ENCODE assay signal across 13 mouse cellular contexts in the genomic region with DNA sequence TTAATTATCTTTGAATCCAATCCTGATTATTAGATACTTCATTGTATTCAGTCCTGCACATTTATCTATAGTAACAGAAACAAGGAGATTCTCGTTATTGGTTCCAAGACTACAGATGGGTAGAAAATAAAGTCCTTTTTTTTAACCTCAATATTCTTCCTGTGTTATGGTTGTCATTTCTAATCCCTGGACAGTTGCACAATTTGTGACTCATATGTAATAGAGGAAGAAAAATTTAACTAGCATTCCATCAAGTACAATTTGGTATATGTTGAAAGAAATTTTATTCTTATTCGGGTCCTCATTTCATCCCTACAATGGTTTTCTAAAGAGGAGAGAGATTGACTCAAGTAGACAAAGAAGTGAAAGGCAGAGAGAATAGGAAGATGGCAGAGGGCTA. TPM values are rescaled to one million over a fixed set of nuclear protein-coding genes. Genes with fewer than 3 reads are reported as not detected.
DNase-seq lines count a peak whose midpoint lies in the region; ATAC-seq and TF ChIP-seq lines count a peak whose summit lies in the region.
"Not testable (repeated sequence)": the region's sequence is repeated elsewhere in the genome, so short reads cannot be mapped to it uniquely, and the experiment has no call there.
"Had no signal": no experiment of that assay in that cellular context is flagged by ENCODE, and none has a peak within 500 bp of the region (broad histone marks: within the 10 kb centered on the region; RNA-seq: fewer than 3 reads in every experiment).

No protein-coding gene starts in this region.

- not testable (repeated sequence) for TF ChIP-seq CTCF in CH12.LX (conservative IDR thresholded peaks at IDR 0.05 in 1 of 2, IDR thresholded peaks at IDR 0.05 in 1 of 2; ENCODE audit: low read depth in 2 of 2, low read length in 2 of 2); intestine, postnatal 0 days (IDR thresholded peaks at IDR 0.05; ENCODE audit: low read depth)

- H3K4me3 ChIP-seq in CH12.LX (replicated peaks in 1 of 3; ENCODE audit: low read depth in 2 of 3, low read length in 2 of 3, poor library complexity in 1 of 3): peak overlapping the region in 1 of 3 experiments; percentile 33
- peak overlapping the region; percentile 64; the same call in 1 of the 2 replicates for H3K4me3 ChIP-seq in heart, embryonic 13.5 days
- not testable (repeated sequence) for H3K4me3 ChIP-seq in hindbrain, embryonic 13.5 days; midbrain, embryonic 15.5 days; stomach, embryonic 15.5 days (replicated peaks)
- H3K4me3 ChIP-seq in intestine, postnatal 0 days (ENCODE audit: low read depth, low read length): peak overlapping the region; percentile 56; the same call in 1 of the 2 replicates
- peak overlapping the region; percentile 68; the same call in 1 of the 2 replicates for H3K4me3 ChIP-seq in liver, embryonic 15.5 days (replicated peaks)

- H3K4me1 ChIP-seq in CH12.LX (ENCODE audit: control insufficient read depth in 1 of 2, insufficient read depth in 2 of 2); heart, embryonic 13.5 days; hindbrain, embryonic 13.5 days (replicated peaks); intestine, postnatal 0 days (replicated peaks; ENCODE audit: control insufficient read depth, insufficient read depth, low read length); midbrain, embryonic 15.5 days; stomach, embryonic 15.5 days: not testable (repeated sequence)
- H3K4me1 ChIP-seq in liver, embryonic 15.5 days (replicated peaks): peaks cover 13% of the 10 kb centered on the region; the same call in 1 of the 2 replicates

- not testable (repeated sequence) for TF ChIP-seq RAD21 in CH12.LX (IDR thresholded peaks at IDR 0.05; ENCODE audit: low read depth, low read length)

- in situ Hi-C loops in CH12.LX (cut with MboI; ENCODE audit: low pct_ligation_motif_present, low pct_unique_long_range_greater_than_20kb, low sequenced_read_pairs): not testable (repeated sequence)

- not testable (repeated sequence) for H3K27ac ChIP-seq in CH12.LX (ENCODE audit: insufficient read depth, low read depth); heart, embryonic 13.5 days (replicated peaks); hindbrain, embryonic 13.5 days; intestine, postnatal 0 days (ENCODE audit: low read depth, low read length); liver, embryonic 15.5 days (replicated peaks); midbrain, embryonic 15.5 days; stomach, embryonic 15.5 days

- H3K9ac ChIP-seq in CH12.LX (ENCODE audit: insufficient read depth, low read depth): peak overlapping the region; percentile 19; the same call in 1 of the 2 replicates
- not testable (repeated sequence) for H3K9ac ChIP-seq in heart, embryonic 13.5 days; hindbrain, embryonic 13.5 days; intestine, postnatal 0 days (ENCODE audit: low read depth, low read length); liver, embryonic 15.5 days; midbrain, embryonic 15.5 days; stomach, embryonic 15.5 days

- not testable (repeated sequence) for H3K27me3 ChIP-seq in CH12.LX (replicated peaks); heart, embryonic 13.5 days (replicated peaks); hindbrain, embryonic 13.5 days; intestine, postnatal 0 days (replicated peaks; ENCODE audit: control insufficient read depth, insufficient read depth, low read length); liver, embryonic 15.5 days; midbrain, embryonic 15.5 days (replicated peaks); stomach, embryonic 15.5 days (replicated peaks)

- not testable (repeated sequence) for DNase-seq in CH12.LX (ENCODE audit: extremely low read depth)

- 90% methylated on average over 2 of the region's 2 CpGs for WGBS in heart, embryonic 13.5 days
- WGBS in hindbrain, embryonic 13.5 days: 94% methylated on average over 2 of the region's 2 CpGs
- WGBS in intestine, postnatal 0 days: 85% methylated on average over 2 of the region's 2 CpGs
- WGBS in liver, embryonic 15.5 days (ENCODE audit: insufficient replicate concordance): 67% methylated on average over 2 of the region's 2 CpGs
- 91% methylated on average over 2 of the region's 2 CpGs for WGBS in midbrain, embryonic 15.5 days
- 82% methylated on average over 2 of the region's 2 CpGs for WGBS in stomach, embryonic 15.5 days

- not testable (repeated sequence) for H3K79me2 ChIP-seq in CH12.LX (replicated peaks; ENCODE audit: control insufficient read depth, extremely low read depth, insufficient read depth, poor library complexity, severe bottlenecking)

- H3K36me3 ChIP-seq in CH12.LX (replicated peaks in 1 of 2; ENCODE audit: control insufficient read depth in 1 of 2, insufficient read depth in 1 of 2, low read length in 1 of 2); heart, embryonic 13.5 days; hindbrain, embryonic 13.5 days; intestine, postnatal 0 days (ENCODE audit: control insufficient read depth, insufficient read depth); liver, embryonic 15.5 days (replicated peaks); midbrain, embryonic 15.5 days (replicated peaks); stomach, embryonic 15.5 days: not testable (repeated sequence)

- not testable (repeated sequence) for H3K9me3 ChIP-seq in CH12.LX (replicated peaks; ENCODE audit: low read length); heart, embryonic 13.5 days; hindbrain, embryonic 13.5 days; intestine, postnatal 0 days (ENCODE audit: control insufficient read depth); liver, embryonic 15.5 days (replicated peaks); midbrain, embryonic 15.5 days; stomach, embryonic 15.5 days

- TF ChIP-seq POLR2A in CH12.LX (IDR thresholded peaks at IDR 0.05; ENCODE audit: low read depth, low read length): not testable (repeated sequence)

- H3K4me2 ChIP-seq in CH12.LX (ENCODE audit: insufficient read depth, low read depth, poor library complexity, severe bottlenecking): peak overlapping the region; percentile 27; the same call in 1 of the 2 replicates
- peak overlapping the region; percentile 77 for H3K4me2 ChIP-seq in heart, embryonic 13.5 days
- peak overlapping the region; percentile 68 for H3K4me2 ChIP-seq in hindbrain, embryonic 13.5 days
- H3K4me2 ChIP-seq in intestine, postnatal 0 days (replicated peaks; ENCODE audit: low read depth): peak overlapping the region; percentile 78
- peak overlapping the region; percentile 88; the same call in 1 of the 2 replicates for H3K4me2 ChIP-seq in liver, embryonic 15.5 days
- H3K4me2 ChIP-seq in midbrain, embryonic 15.5 days: peak overlapping the region; percentile 67; the same call in 1 of the 2 replicates
- H3K4me2 ChIP-seq in stomach, embryonic 15.5 days: peak overlapping the region; percentile 73; the same call in 1 of the 2 replicates

- dilution Hi-C loops in CH12.LX (cut with MboI; ENCODE audit: extremely low pct_ligation_motif_present, extremely low pct_unique_long_range_greater_than_20kb, low sequenced_read_pairs): not testable (repeated sequence)

- TF ChIP-seq EP300 in CH12.LX (IDR thresholded peaks at IDR 0.05; ENCODE audit: low read length): not testable (repeated sequence)

- not testable (repeated sequence) for ATAC-seq in heart, embryonic 13.5 days (ENCODE audit: extremely low read depth, insufficient number of reproducible peaks, low FRiP score, low TSS enrichment); hindbrain, embryonic 13.5 days (ENCODE audit: low FRiP score); intestine, postnatal 0 days; liver, embryonic 15.5 days (ENCODE audit: insufficient read depth); midbrain, embryonic 15.5 days (replicated peaks); stomach, embryonic 15.5 days (ENCODE audit: insufficient read depth, low FRiP score, low read depth)

RNA-seq across cellular contexts. Expression of a gene that starts 1.2 kb away (rescaled TPM):
- 3.2 and 8.5 TPM in 2 replicates for total RNA-seq in CH12.LX (2012; rRNA removed)
- 12.2 and 13.4 TPM in 2 replicates for total RNA-seq in CH12.LX (2014; rRNA removed)
- 3.7 and 4.7 TPM in 2 replicates for polyA plus RNA-seq in CH12.LX (2012; ENCODE audit: insufficient read length, low read depth)
- 13.7 and 14.3 TPM in 2 replicates for polyA plus RNA-seq in heart, embryonic 13.5 days (2015; fragmentation: Nextera tagmentation; extraction: Ambion mirVana)
- 15.5 and 17.5 TPM in 2 replicates for polyA plus RNA-seq in hindbrain, embryonic 13.5 days (2015; fragmentation: Nextera tagmentation; extraction: Ambion mirVana)
- 10.3 and 11.9 TPM in 2 replicates for polyA plus RNA-seq in intestine, postnatal 0 days (2015; fragmentation: Nextera tagmentation; extraction: Ambion mirVana)
- polyA plus RNA-seq in liver, embryonic 15.5 days (2015; fragmentation: Nextera tagmentation; extraction: Ambion mirVana): 3.5 and 4.4 TPM in 2 replicates
- 14.3 and 14.5 TPM in 2 replicates for polyA plus RNA-seq in midbrain, embryonic 15.5 days (2015; fragmentation: Nextera tagmentation; extraction: Ambion mirVana)
- polyA plus RNA-seq in stomach, embryonic 15.5 days (2015; fragmentation: Nextera tagmentation; extraction: Ambion mirVana): 7.9 and 8.9 TPM in 2 replicates
- polyA plus RNA-seq: erythroblast, embryonic 14.5 days had no signal

RNA-seq across cellular contexts. Expression of a gene that starts 1.2 kb away (rescaled TPM):
- total RNA-seq in CH12.LX (2012; rRNA removed): 3.8 and 4.1 TPM in 2 replicates
- 7.7 and 8.0 TPM in 2 replicates for total RNA-seq in CH12.LX (2014; rRNA removed)
- polyA plus RNA-seq in CH12.LX (2012; ENCODE audit: insufficient read length, low read depth): 6.0 and 10.0 TPM in 2 replicates
- polyA plus RNA-seq in heart, embryonic 13.5 days (2015; fragmentation: Nextera tagmentation; extraction: Ambion mirVana): 5.3 and 5.5 TPM in 2 replicates
- polyA plus RNA-seq in hindbrain, embryonic 13.5 days (2015; fragmentation: Nextera tagmentation; extraction: Ambion mirVana): 12.5 and 13.0 TPM in 2 replicates
- 7.8 and 9.1 TPM in 2 replicates for polyA plus RNA-seq in intestine, postnatal 0 days (2015; fragmentation: Nextera tagmentation; extraction: Ambion mirVana)
- polyA plus RNA-seq in liver, embryonic 15.5 days (2015; fragmentation: Nextera tagmentation; extraction: Ambion mirVana): 3.3 and 3.7 TPM in 2 replicates
- 11.6 TPM in 2 replicates for polyA plus RNA-seq in midbrain, embryonic 15.5 days (2015; fragmentation: Nextera tagmentation; extraction: Ambion mirVana)
- polyA plus RNA-seq in stomach, embryonic 15.5 days (2015; fragmentation: Nextera tagmentation; extraction: Ambion mirVana): 5.7 and 6.3 TPM in 2 replicates

RNA-seq across cellular contexts. Expression of a gene that starts 48.1 kb away (rescaled TPM):
- total RNA-seq in CH12.LX (2012; rRNA removed) (39.2 and 41.1 TPM in 2 replicates), CH12.LX (2014; rRNA removed) (43.2 and 46.0 TPM in 2 replicates)
- 36.3 and 39.0 TPM in 2 replicates for polyA plus RNA-seq in CH12.LX (2012; ENCODE audit: insufficient read length, low read depth)
- polyA plus RNA-seq in heart, embryonic 13.5 days (2015; fragmentation: Nextera tagmentation; extraction: Ambion mirVana): 32.3 and 39.3 TPM in 2 replicates
- polyA plus RNA-seq in hindbrain, embryonic 13.5 days (2015; fragmentation: Nextera tagmentation; extraction: Ambion mirVana): 17.0 and 17.3 TPM in 2 replicates
- 9.1 and 10.9 TPM in 2 replicates for polyA plus RNA-seq in intestine, postnatal 0 days (2015; fragmentation: Nextera tagmentation; extraction: Ambion mirVana)
- 38.1 and 38.5 TPM in 2 replicates for polyA plus RNA-seq in liver, embryonic 15.5 days (2015; fragmentation: Nextera tagmentation; extraction: Ambion mirVana)
- polyA plus RNA-seq in midbrain, embryonic 15.5 days (2015; fragmentation: Nextera tagmentation; extraction: Ambion mirVana): 14.0 and 14.7 TPM in 2 replicates
- 45.9 and 47.8 TPM in 2 replicates for polyA plus RNA-seq in stomach, embryonic 15.5 days (2015; fragmentation: Nextera tagmentation; extraction: Ambion mirVana)

RNA-seq across cellular contexts. Expression of a gene that starts 54.4 kb away (rescaled TPM):
- total RNA-seq in CH12.LX (2012; rRNA removed) (0.04 TPM in 1 of 2 replicates, not detected in the other), CH12.LX (2014; rRNA removed) (not detected in 2 replicates)
- not detected in 2 replicates for polyA plus RNA-seq in CH12.LX (2012; ENCODE audit: insufficient read length, low read depth)
- 0.15 and 0.25 TPM in 2 replicates for polyA plus RNA-seq in heart, embryonic 13.5 days (2015; fragmentation: Nextera tagmentation; extraction: Ambion mirVana)
- 0.35 and 0.41 TPM in 2 replicates for polyA plus RNA-seq in hindbrain, embryonic 13.5 days (2015; fragmentation: Nextera tagmentation; extraction: Ambion mirVana)
- 0.18 TPM in 2 replicates for polyA plus RNA-seq in intestine, postnatal 0 days (2015; fragmentation: Nextera tagmentation; extraction: Ambion mirVana)
- 0.08 TPM in 1 of 2 replicates, not detected in the other for polyA plus RNA-seq in liver, embryonic 15.5 days (2015; fragmentation: Nextera tagmentation; extraction: Ambion mirVana)
- polyA plus RNA-seq in midbrain, embryonic 15.5 days (2015; fragmentation: Nextera tagmentation; extraction: Ambion mirVana): 0.49 and 0.68 TPM in 2 replicates
- polyA plus RNA-seq in stomach, embryonic 15.5 days (2015; fragmentation: Nextera tagmentation; extraction: Ambion mirVana): 0.19 and 0.23 TPM in 2 replicates
- total RNA-seq: adrenal gland, adult 2 months; heart, postnatal 25 days had no signal
- polyA plus RNA-seq: adrenal gland, adult 2 months; embryonic facial prominence, embryonic 14.5 days; erythroblast, embryonic 14.5 days; forebrain, embryonic 11.5 days; large intestine, adult 2 months had no signal

Comparison
In these comparisons a context has a peak if more than half of its experiments do, and no peak if none do; other contexts are left out.
1. H3K4me2 ChIP-seq: peak in every context shown above with its lines; median percentile 88 in liver, embryonic 15.5 days; 78 in intestine, postnatal 0 days; 77 in heart, embryonic 13.5 days; 73 in stomach, embryonic 15.5 days; 68 in hindbrain, embryonic 13.5 days; 67 in midbrain, embryonic 15.5 days; 27 in CH12.LX.